Mouse (Mus musculus): Measurements from ENCODE around the gene Prcd. TPM values are rescaled to one million over a fixed set of nuclear protein-coding genes. Genes with fewer than 3 reads are reported as not detected.
"Not testable (repeated sequence)": the region's sequence is repeated elsewhere in the genome, so short reads cannot be mapped to it uniquely, and the experiment has no call there.

Gene Prcd
- 1.3 and 1.5 TPM in 2 replicates for polyA plus RNA-seq (2015; fragmentation: Nextera tagmentation; extraction: Ambion mirVana)

DNA sequence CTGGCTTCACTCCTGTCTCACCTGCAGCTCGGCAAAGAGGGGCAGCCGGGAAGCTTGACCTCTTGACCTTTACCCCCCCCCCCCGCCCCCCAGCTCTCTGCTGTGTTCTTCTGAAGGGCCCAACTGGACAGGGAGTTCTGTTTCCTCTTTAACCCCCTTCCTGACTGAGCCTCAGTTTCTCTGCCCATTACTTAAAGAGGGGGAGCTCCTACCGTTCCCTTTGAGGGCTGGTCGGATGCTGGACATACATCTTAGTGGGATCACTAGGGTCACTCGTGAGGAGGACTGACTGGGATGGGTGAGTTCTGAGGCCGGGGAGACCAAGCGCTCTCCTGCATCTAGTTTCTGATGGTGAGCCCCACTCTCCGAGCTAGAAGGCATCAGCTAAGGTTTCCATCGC lies at the start of gene Prcd:
TSS of gene Prcd (plus strand) at position 301 of the 400 bp plus-strand sequence.
- ATAC-seq (ENCODE audit: low FRiP score, low TSS enrichment), result no peak
- H3K27me3 ChIP-seq (ENCODE audit: insufficient read depth, low read length), result peaks cover 26% of the 10 kb centered on the region
- H3K4me3 ChIP-seq (ENCODE audit: low read length), result peak within 1 kb of the TSS; percentile 60
- no peaks in the 10 kb centered on the region for H3K36me3 ChIP-seq (ENCODE audit: insufficient read depth, low read length)
- whole genome bisulfite sequencing, result 5% methylated on average over 8 of the region's 10 CpGs
- H3K4me2 ChIP-seq (replicated peaks; ENCODE audit: low read depth, low read length), result peak within 1 kb of the TSS; percentile 98
- no peaks in the 10 kb centered on the region for H3K9me3 ChIP-seq (ENCODE audit: low read length)
- no peak within 1 kb of the TSS for H3K27ac ChIP-seq (ENCODE audit: low read length)
- H3K4me1 ChIP-seq (ENCODE audit: insufficient read depth, low read length), result peaks cover 37% of the 10 kb centered on the region
- peak within 1 kb of the TSS; percentile 68 for H3K9ac ChIP-seq (replicated peaks; ENCODE audit: low read length)

DNA sequence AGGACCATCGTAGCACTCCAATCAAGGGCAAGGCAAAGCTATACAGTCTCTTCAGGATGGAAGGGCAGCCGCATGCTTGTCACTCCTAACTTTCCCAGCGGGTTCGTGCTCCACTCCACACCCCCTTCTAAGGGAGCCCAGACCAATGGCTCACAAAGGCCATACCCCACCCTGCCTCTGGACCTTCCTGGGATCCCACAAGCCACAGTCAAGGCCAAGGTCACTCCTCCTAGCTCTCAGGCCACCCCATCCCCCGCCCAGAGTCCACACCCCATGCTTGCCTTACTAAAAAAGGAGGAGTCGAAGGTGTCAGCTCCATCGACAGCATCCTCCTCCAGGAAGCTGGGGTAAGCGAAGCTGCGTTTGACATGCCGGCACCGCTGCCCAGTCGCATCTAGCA lies 49.2 kb upstream of the Prcd start:
- H3K27me3 ChIP-seq (ENCODE audit: insufficient read depth, low read length), result no peaks in the 10 kb centered on the region
- H3K27ac ChIP-seq (ENCODE audit: low read length), result no peak overlapping the region
- H3K4me2 ChIP-seq (replicated peaks; ENCODE audit: low read depth, low read length), result no peak overlapping the region
- WGBS, result 86% methylated on average over 12 of the region's 12 CpGs
- H3K36me3 ChIP-seq (ENCODE audit: insufficient read depth, low read length), result peaks cover 18% of the 10 kb centered on the region; the same call in 1 of the 2 replicates
- peaks cover 2% of the 10 kb centered on the region; the same call in 1 of the 2 replicates for H3K4me1 ChIP-seq (ENCODE audit: insufficient read depth, low read length)
- H3K4me3 ChIP-seq (ENCODE audit: low read length), result no peak overlapping the region
- no peaks in the 10 kb centered on the region for H3K9me3 ChIP-seq (ENCODE audit: low read length)
- ATAC-seq (ENCODE audit: low FRiP score, low TSS enrichment), result no peak
- H3K9ac ChIP-seq (replicated peaks; ENCODE audit: low read length), result no peak overlapping the region

DNA sequence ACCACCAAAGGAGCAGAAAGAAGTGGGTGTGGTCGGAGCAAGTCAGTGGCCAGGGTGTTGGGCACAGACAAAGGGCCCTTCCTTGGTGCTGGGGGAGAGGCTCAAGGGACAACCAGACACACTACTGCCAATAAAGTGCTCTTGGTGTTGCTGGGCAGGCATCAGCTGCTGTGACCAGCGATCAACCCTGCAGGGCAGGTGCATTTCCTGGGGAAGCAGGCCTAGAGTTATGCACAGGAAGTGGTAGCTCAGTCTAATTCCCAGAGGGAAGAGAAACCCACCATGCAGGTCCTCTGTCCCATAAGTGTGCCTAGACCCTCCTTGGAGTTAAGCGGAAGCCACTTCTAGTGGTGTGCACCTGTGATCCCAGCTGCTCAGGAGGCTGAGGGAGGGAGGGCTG lies 45.6 kb upstream of the Prcd start:
- no peak overlapping the region for H3K9ac ChIP-seq (replicated peaks; ENCODE audit: low read length)

DNA sequence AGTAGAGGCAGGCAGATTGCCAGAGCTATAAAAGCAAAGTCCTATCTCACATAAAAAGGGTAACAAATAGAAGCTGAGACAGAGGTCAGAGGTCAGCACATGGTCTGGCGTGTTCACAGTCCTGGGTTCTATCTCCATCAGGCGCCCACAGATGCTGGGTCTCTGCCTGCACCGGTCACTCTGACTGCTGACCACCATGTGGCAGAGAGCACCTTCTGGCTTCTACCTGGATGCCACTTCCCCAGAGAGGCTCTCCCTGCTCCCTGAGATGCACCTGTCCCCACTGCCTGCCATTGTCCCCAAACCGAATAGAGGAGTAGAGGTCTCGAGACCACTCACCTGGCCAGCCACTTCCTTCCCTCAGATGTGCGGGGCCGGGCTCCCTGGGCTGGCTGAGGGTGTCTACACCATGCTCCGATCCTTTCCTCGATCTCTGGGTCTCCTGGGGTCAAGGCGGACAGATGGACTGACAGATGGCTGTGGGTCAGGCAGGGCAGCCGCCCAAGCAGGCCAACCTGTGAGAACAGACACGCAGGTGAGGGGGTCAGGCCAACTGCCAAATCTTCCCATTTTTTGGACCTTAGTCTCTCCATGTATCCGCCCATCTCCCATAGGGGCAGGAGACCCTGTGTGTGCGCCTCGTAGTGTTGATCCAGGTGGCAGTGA lies 43.2 kb upstream of the Prcd start:
- no peak for ATAC-seq (ENCODE audit: low FRiP score, low TSS enrichment)
- Histone ChIP-seq H3K27me3 (ENCODE audit: insufficient read depth, low read length) (no peaks in the 10 kb centered on the region), H3K9me3 (ENCODE audit: low read length) (no peaks in the 10 kb centered on the region), H3K36me3 (ENCODE audit: insufficient read depth, low read length) (0 out of 2 replicates have a peak, but pooled peaks cover 1% of the 10 kb centered on the region), H3K27ac (ENCODE audit: low read length) (no peak overlapping the region), H3K4me3 (ENCODE audit: low read length) (no peak overlapping the region), H3K4me1 (ENCODE audit: insufficient read depth, low read length) (peaks cover 8% of the 10 kb centered on the region), H3K9ac (replicated peaks; ENCODE audit: low read length) (no peak overlapping the region), H3K4me2 (replicated peaks; ENCODE audit: low read depth, low read length) (no peak overlapping the region)
- 81% methylated on average over 15 of the region's 15 CpGs for WGBS

More for the DNA sequence above, 45.6 kb upstream of the Prcd start:
- Histone ChIP-seq H3K4me2 (replicated peaks; ENCODE audit: low read depth, low read length) (no peak overlapping the region), H3K27me3 (ENCODE audit: insufficient read depth, low read length) (no peaks in the 10 kb centered on the region), H3K4me3 (ENCODE audit: low read length) (no peak overlapping the region), H3K9me3 (ENCODE audit: low read length) (no peaks in the 10 kb centered on the region), H3K36me3 (ENCODE audit: insufficient read depth, low read length) (peaks cover 7% of the 10 kb centered on the region; the same call in 1 of the 2 replicates), H3K4me1 (ENCODE audit: insufficient read depth, low read length) (peaks cover 8% of the 10 kb centered on the region), H3K27ac (ENCODE audit: low read length) (no peak overlapping the region)
- 90% methylated on average over 3 of the region's 3 CpGs for WGBS
- no peak for ATAC-seq (ENCODE audit: low FRiP score, low TSS enrichment)

DNA sequence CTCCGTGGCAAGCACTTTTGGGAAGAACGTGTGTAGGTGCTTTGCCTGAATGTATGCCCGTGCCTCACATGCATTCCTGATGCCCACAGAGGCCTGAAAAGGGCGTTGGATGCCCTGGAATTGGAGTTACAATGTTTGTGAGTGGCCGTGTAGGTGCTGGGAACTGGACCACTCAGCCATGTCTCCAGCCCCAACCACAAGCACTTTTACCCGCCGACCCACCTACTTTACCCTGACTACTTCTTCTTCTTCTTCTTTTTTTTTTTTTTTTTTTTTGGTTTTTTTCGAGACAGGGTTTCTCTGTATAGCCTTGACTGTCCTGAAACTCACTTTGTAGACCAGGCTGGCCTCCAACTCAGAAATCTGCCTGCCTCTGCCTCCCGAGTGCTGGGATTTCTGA lies 42.2 kb upstream of the Prcd start:
- whole genome bisulfite sequencing, result 80% methylated on average over 8 of the region's 9 CpGs
- not testable (repeated sequence) for H3K27ac ChIP-seq (ENCODE audit: low read length); ATAC-seq (ENCODE audit: low FRiP score, low TSS enrichment); H3K4me2 ChIP-seq (replicated peaks; ENCODE audit: low read depth, low read length); H3K9ac ChIP-seq (replicated peaks; ENCODE audit: low read length); H3K4me3 ChIP-seq (ENCODE audit: low read length); H3K9me3 ChIP-seq (ENCODE audit: low read length); H3K36me3 ChIP-seq (ENCODE audit: insufficient read depth, low read length); H3K27me3 ChIP-seq (ENCODE audit: insufficient read depth, low read length)
- peaks cover 18% of the 10 kb centered on the region for H3K4me1 ChIP-seq (ENCODE audit: insufficient read depth, low read length)

DNA sequence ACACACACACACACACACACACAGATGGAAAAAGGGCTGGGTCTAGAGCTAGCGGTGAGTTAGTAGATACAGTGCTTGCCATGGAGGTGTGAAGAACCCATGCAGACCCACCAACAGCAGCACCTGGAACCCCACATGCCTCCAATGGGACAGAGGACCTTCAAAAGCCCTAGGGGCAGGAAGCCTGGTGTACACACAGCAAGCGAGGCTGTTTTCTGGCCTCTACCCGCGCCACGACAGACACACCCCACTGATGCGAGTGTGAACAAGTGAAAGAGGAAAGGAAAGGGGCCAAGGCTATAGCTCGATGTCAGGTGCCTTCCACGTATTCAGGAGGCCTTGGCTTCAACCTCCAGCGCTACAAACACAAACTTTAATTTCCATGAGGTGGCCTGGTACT lies 41.5 kb upstream of the Prcd start:
- Histone ChIP-seq H3K9ac (replicated peaks; ENCODE audit: low read length) (no peak overlapping the region), H3K27me3 (ENCODE audit: insufficient read depth, low read length) (no peaks in the 10 kb centered on the region), H3K4me1 (ENCODE audit: insufficient read depth, low read length) (peaks cover 24% of the 10 kb centered on the region), H3K4me2 (replicated peaks; ENCODE audit: low read depth, low read length) (no peak overlapping the region), H3K4me3 (ENCODE audit: low read length) (no peak overlapping the region), H3K9me3 (ENCODE audit: low read length) (no peaks in the 10 kb centered on the region), H3K36me3 (ENCODE audit: insufficient read depth, low read length) (no peaks in the 10 kb centered on the region), H3K27ac (ENCODE audit: low read length) (no peak overlapping the region)
- no peak for ATAC-seq (ENCODE audit: low FRiP score, low TSS enrichment)
- WGBS, result 93% methylated on average over 9 of the region's 9 CpGs

DNA sequence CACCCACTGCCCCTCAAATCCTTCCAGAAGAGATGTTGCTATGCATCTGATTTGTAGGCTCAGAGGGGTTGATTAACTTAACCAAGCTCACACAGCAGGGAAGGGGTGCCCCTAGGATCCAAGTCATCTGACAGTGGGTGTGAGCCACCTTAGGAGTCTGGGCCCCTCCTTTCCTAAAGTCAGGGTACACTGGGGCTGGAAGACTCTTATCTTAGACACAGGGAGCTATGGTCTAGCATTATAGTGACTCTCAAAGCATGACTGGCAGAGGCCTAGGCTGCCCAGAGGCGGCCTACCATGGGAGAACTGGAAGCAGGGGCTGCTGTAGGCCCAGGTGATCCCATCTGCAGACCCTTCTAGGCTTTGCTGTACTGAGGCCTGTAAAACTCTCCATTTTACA lies 40.8 kb upstream of the Prcd start:
- 88% methylated on average over 1 of the region's 1 CpGs for WGBS
- Histone ChIP-seq H3K4me1 (ENCODE audit: insufficient read depth, low read length) (peaks cover 26% of the 10 kb centered on the region), H3K27me3 (ENCODE audit: insufficient read depth, low read length) (no peaks in the 10 kb centered on the region), H3K9me3 (ENCODE audit: low read length) (no peaks in the 10 kb centered on the region), H3K27ac (ENCODE audit: low read length) (no peak overlapping the region), H3K4me2 (replicated peaks; ENCODE audit: low read depth, low read length) (no peak overlapping the region), H3K36me3 (ENCODE audit: insufficient read depth, low read length) (no peaks in the 10 kb centered on the region), H3K4me3 (ENCODE audit: low read length) (no peak overlapping the region), H3K9ac (replicated peaks; ENCODE audit: low read length) (no peak overlapping the region)
- no peak for ATAC-seq (ENCODE audit: low FRiP score, low TSS enrichment)

DNA sequence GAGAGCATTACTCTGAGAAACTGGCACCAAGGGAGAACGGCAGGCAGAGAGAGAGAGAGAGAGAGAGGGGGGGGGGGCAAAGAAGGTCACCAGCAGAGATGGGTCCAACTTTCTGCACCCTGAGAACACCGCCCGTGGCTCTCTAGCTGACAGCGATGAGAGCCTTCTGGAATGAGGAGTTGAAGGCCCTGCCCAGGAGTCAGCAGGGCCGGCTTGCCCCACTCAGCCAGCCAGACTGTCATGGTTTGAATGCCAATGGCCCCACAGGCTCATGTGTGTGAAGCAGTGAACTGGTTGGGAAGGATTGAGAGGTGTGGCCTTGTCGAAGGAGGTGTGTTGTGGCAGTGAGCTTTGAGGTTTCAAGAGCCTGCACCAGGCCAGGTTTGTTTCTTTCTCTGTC lies 40.1 kb upstream of the Prcd start:
- no peaks in the 10 kb centered on the region for H3K9me3 ChIP-seq (ENCODE audit: low read length)

DNA sequence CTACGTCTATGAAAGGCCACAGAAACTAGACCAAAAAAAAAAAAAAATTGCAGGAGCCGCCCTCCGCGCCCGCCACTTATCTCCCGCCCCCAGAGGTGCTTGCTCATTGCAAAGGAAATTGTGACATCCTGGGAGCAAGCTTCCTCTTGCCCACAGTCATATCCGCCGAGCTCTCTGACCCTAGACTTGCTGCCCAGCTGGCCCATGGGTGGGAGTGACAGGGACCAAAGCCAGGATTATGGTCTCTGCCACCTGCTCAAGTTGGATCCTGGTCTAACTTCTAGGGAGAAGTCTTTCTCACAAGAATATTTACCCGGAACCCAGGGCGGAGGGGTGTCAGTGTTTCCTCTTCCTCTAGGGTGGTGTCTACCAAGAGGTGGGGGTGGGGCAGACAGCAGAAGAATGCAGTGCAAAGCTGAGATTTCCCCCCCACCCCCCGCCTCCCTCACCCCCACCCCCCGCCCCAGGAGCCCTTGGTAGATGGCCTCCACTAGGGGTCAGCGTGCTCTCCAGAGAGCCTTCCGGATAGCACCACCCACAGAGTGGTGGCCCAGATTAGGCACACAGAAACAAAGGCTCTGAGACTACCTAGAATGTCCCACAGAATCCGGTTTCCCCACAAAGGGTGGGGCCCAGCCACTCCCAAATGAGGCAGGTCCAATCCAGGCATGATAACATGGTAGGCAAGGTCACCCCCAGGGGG lies 37.4 kb upstream of the Prcd start:
- Histone ChIP-seq H3K4me1 (ENCODE audit: insufficient read depth, low read length) (peaks cover 38% of the 10 kb centered on the region), H3K9ac (replicated peaks; ENCODE audit: low read length) (no peak overlapping the region; the same call in 1 of the 2 replicates), H3K36me3 (ENCODE audit: insufficient read depth, low read length) (no peaks in the 10 kb centered on the region), H3K9me3 (ENCODE audit: low read length) (no peaks in the 10 kb centered on the region), H3K27ac (ENCODE audit: low read length) (peak overlapping the region; percentile 59), H3K4me3 (ENCODE audit: low read length) (no peak overlapping the region), H3K4me2 (replicated peaks; ENCODE audit: low read depth, low read length) (peak overlapping the region; percentile 23; the same call in 1 of the 2 replicates), H3K27me3 (ENCODE audit: insufficient read depth, low read length) (no peaks in the 10 kb centered on the region)
- ATAC-seq (ENCODE audit: low FRiP score, low TSS enrichment), result peak; percentile 46
- WGBS, result 36% methylated on average over 15 of the region's 15 CpGs

More for the DNA sequence above, 40.1 kb upstream of the Prcd start:
- Histone ChIP-seq H3K27me3 (ENCODE audit: insufficient read depth, low read length) (no peaks in the 10 kb centered on the region), H3K4me1 (ENCODE audit: insufficient read depth, low read length) (peaks cover 27% of the 10 kb centered on the region), H3K36me3 (ENCODE audit: insufficient read depth, low read length) (no peaks in the 10 kb centered on the region), H3K4me3 (ENCODE audit: low read length) (no peak overlapping the region), H3K4me2 (replicated peaks; ENCODE audit: low read depth, low read length) (no peak overlapping the region), H3K27ac (ENCODE audit: low read length) (no peak overlapping the region), H3K9ac (replicated peaks; ENCODE audit: low read length) (no peak overlapping the region)
- no peak for ATAC-seq (ENCODE audit: low FRiP score, low TSS enrichment)
- 92% methylated on average over 6 of the region's 6 CpGs for WGBS
